Mouse (Mus musculus): ENCODE data around the gene Map3k5. TPM values are rescaled to one million over a fixed set of nuclear protein-coding genes. Genes with fewer than 3 reads are reported as not detected.

The Map3k5 gene
- polyA plus RNA-seq, 1 experiment from 2014 or later, result 14.8 TPM

DNA sequence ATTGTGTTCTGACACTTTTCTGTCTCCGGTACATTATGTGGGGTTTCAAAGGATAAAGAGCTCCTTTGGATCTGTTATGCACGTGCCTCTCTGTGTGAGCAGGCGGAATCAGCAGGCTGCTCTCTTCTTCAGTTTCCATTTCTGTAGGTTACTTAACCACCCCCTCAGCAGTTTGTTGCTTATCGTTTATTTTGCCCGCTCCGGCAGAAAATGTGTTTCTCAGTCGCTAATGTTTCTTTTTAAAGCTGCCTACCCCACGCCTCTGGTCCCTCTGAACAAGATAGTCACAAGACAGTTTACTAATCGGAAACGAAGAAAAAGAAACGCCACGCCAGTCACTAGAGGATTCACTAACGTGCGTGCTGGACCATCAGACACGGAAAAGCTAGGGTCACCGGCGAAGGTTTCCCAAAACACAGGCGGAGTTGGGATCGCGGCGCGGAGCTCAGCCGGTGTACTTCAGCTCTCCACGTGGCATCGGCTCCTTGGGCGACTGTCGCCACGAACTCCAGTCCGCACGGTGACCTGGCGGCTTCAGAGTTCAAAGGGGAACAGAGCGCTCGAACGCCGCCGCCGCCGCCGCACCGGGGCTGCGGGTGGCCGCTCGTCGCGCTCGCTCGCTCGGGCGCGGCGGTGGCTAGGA lies 214.0 kb downstream of the Map3k5 start, which contains the start of gene Map7:
TSS of gene Map7 (plus strand) at position 342 of the 643 bp plus-strand sequence.
- ATAC-seq, result no peak
- CTCF ChIA-PET, result interaction anchor here (0.8 to 3.0 kb wide), 6 partner anchors 10 to 140 kb away, joined by 3 to 11 read pairs (median 3); no protein-coding TSS in a partner anchor
- POLR2A ChIA-PET, result interaction anchor here (0.7 kb wide), 1 partner anchor 804 kb away, joined by 3 read pairs; the partner anchor contains the start of gene Ahi1
- in situ Hi-C loops (cut with MboI; ENCODE audit: low pct_unique_long_range_greater_than_20kb), result loop anchor here (10.0 kb wide), 1 partner anchor 787 kb away; no protein-coding TSS in a partner anchor
- no peak for TF ChIP-seq CTCF (IDR thresholded peaks at IDR 0.05)
- no peaks in the 10 kb centered on the region for H3K27me3 ChIP-seq
- no peak for DNase-seq (ENCODE audit: low read depth, low spot score)

DNA sequence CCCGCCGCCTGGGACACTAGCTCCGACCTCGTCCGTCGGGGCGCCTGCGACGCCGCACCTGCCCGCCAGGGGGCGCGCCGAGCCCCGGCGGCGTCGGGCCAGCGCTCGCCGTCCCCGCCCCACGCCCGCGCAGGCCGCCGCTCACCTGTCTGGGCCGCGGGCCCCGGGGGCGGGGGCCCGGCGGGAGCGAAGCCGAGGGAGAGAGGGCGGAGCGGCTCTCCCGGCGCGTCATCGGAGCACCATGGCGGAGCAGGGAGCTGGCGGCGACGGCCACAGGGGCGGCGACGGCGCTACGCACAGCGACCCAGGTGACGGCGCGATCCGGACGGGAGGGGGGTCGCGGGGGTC lies 214.5 kb downstream of the Map3k5 start:
- in situ Hi-C loops (cut with MboI; ENCODE audit: low pct_unique_long_range_greater_than_20kb), result loop anchor here (10.0 kb wide), 1 partner anchor 786 kb away; no protein-coding TSS in a partner anchor
- POLR2A ChIA-PET, result interaction anchor here (0.6 to 1.1 kb wide), 2 partner anchors 10 to 126 kb away, joined by 3 to 4 read pairs; no protein-coding TSS in a partner anchor
- DNase-seq (ENCODE audit: low read depth, low spot score) (no peak), ATAC-seq (peak; percentile 64)
- H3K27me3 ChIP-seq, result no peaks in the 10 kb centered on the region
- peak; percentile 72 for TF ChIP-seq CTCF (IDR thresholded peaks at IDR 0.05)
- CTCF ChIA-PET, result interaction anchor here (0.8 to 3.0 kb wide), 6 partner anchors 9 to 140 kb away, joined by 3 to 11 read pairs (median 3); no protein-coding TSS in a partner anchor

DNA sequence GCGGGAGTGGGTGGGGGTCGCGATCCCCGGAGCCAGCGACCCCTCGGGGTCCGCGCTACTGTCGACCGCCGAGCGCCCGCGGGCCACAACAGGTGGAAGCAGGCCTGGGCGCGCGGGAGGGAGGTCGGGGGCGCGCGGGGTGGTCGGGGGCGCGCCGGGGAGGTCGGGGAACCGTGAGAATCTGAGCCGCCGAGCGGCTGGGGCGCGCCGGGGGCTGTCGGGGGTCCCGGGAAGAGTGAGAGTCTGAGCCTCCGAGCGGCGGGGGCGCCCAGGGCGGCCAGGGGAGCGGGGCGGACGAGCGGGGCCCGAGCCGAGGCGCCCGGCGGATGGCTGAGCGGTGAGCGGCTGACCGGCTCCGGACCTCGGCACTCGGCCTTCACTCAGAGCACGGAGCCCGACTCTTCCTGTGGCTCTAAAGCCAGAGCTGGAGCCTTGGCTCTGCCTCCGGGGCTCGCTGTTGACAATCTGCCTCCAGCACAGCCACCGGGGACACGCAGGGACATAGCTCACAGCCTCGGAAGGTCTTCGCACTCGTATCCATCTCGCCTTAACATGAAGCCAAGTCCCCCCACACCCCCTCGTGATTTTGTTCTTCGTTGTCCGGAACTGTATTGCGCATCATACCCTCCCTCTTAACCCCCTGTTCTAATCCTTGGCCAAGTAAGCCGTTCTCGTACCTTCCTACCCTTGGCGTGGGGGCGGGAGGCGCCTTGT lies 215.0 kb downstream of the Map3k5 start:
- ATAC-seq (peak; percentile 70), DNase-seq (ENCODE audit: low read depth, low spot score) (no peak)
- ChIA-PET POLR2A (interaction anchor here (0.6 to 1.1 kb wide), 2 partner anchors 9 to 125 kb away, joined by 3 to 4 read pairs; no protein-coding TSS in a partner anchor), CTCF (interaction anchor here (1.0 to 3.0 kb wide), 4 partner anchors 12 to 148 kb away, joined by 3 to 11 read pairs (median 4); no protein-coding TSS in a partner anchor)
- H3K27me3 ChIP-seq, result no peaks in the 10 kb centered on the region
- no peak for TF ChIP-seq CTCF (IDR thresholded peaks at IDR 0.05)
- in situ Hi-C loops (cut with MboI; ENCODE audit: low pct_unique_long_range_greater_than_20kb), result loop anchor here (10.0 kb wide), 1 partner anchor 786 kb away; no protein-coding TSS in a partner anchor

DNA sequence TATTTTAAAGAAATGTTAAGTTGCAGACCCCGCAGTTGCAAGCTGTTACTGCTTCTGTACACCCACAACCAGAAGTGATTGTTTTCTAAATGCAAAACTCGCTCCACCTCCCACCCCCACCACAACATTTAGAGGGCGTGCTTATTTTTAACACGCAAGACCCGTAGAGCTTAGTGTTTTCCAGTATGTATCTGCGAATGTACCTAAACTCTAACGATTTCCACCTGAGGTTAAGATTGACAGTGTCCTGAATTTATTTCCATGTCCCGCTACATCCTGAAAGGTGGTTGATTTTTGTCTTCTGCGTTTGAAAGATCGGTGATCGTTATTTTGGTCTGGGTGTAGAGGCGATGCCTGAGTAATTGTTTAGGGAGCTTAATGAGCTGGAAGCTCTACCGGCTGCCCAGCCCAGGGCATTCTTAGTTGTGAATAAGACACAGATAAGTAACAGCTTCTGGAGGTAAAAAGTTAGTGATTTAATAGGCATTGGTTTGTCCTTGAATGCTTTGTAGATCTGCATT lies 215.6 kb downstream of the Map3k5 start:
- in situ Hi-C loops (cut with MboI; ENCODE audit: low pct_unique_long_range_greater_than_20kb), result loop anchor here (5.0 to 10.0 kb wide), 2 partner anchors 132 to 785 kb away; no protein-coding TSS in a partner anchor
- TF ChIP-seq CTCF (IDR thresholded peaks at IDR 0.05), result no peak
- ChIA-PET CTCF (interaction anchor here (1.0 to 3.0 kb wide), 4 partner anchors 13 to 147 kb away, joined by 3 to 11 read pairs (median 4); no protein-coding TSS in a partner anchor), POLR2A (interaction anchor here (1.1 kb wide), 1 partner anchor 8 kb away, joined by 3 read pairs; no protein-coding TSS in a partner anchor)
- ATAC-seq, result no peak
- no peaks in the 10 kb centered on the region for H3K27me3 ChIP-seq
- no peak for DNase-seq (ENCODE audit: low read depth, low spot score)

DNA sequence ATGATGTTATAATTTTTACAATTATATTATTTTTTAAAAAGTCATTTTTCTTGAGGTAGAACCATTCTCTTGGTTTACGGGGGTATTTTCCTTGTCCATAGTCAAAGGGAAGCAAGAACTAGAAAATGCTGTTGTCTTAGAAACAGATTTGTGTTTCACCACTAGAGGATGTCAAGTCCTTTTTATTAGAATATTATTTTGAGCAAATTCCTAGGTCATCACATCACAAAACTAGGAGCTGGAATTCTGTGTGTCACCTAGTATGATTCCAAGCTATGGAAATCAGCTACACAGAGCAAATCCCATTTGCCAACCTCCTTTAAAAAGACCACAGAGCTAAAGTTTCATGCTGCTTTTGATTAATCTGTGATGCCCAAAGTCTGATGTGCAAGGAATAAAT lies 217.9 kb downstream of the Map3k5 start:
- DNase-seq (ENCODE audit: low read depth, low spot score) (no peak), ATAC-seq (no peak)
- ChIA-PET CTCF (interaction anchor here (0.9 to 2.5 kb wide), 7 partner anchors 12 to 136 kb away, joined by 3 to 12 read pairs (median 4); no protein-coding TSS in a partner anchor), POLR2A (no interaction called here)
- in situ Hi-C loops (cut with MboI; ENCODE audit: low pct_unique_long_range_greater_than_20kb), result loop anchor here (5.0 kb wide), 1 partner anchor 130 kb away; no protein-coding TSS in a partner anchor
- TF ChIP-seq CTCF (IDR thresholded peaks at IDR 0.05), result peak; percentile 55
- H3K27me3 ChIP-seq, result no peaks in the 10 kb centered on the region

DNA sequence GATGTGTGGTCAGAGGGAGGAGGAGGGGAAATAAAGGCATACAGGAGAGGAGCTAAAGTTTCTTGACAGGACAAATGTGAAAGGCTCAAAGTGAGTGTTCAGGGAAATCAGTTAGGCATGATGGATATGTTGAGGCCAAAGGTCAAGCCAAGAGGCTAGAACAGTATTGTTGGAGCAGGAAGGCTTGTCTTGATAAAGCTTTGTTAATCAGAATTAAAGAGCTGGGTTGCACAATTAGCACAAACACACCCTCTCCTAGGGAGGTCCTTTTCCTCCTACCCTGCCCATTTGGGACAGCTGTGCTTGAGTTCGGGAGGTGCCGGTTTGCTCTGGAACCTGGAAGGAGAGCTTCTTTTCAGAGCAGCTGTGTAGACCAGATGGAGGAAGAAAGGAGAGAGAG lies 219.2 kb downstream of the Map3k5 start:
- in situ Hi-C loops (cut with MboI; ENCODE audit: low pct_unique_long_range_greater_than_20kb), result loop anchor here (5.0 kb wide), 1 partner anchor 129 kb away; no protein-coding TSS in a partner anchor
- DNase-seq (ENCODE audit: low read depth, low spot score) (no peak), ATAC-seq (no peak)
- no peak for TF ChIP-seq CTCF (IDR thresholded peaks at IDR 0.05)
- ChIA-PET CTCF (interaction anchor here (1.4 to 2.5 kb wide), 5 partner anchors 11 to 135 kb away, joined by 4 to 12 read pairs (median 6); no protein-coding TSS in a partner anchor), POLR2A (no interaction called here)
- no peaks in the 10 kb centered on the region for H3K27me3 ChIP-seq

DNA sequence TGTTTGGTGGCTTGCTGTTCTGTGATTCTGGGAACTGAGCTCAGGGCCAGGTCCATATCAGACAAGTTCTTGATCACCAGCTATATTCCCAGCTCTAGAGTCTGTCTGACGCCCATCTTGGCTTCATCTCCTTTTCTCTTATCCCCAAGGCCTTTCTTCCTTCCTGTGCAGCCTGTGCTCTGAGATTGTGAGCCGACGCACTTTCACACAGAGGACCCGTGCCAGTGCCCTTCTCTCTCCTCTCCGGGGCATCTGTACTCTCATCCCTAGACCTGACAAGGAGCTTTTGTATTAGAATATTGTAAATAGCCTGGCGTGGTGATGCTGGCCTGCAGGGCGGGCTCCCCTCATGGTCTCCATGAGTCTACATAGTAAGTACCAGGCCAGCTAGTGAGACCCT lies 221.1 kb downstream of the Map3k5 start:
- H3K27me3 ChIP-seq, result no peaks in the 10 kb centered on the region
- no peak for TF ChIP-seq CTCF (IDR thresholded peaks at IDR 0.05)
- ATAC-seq (no peak), DNase-seq (ENCODE audit: low read depth, low spot score) (no peak)
- ChIA-PET CTCF (interaction anchor here (0.9 kb wide), 1 partner anchor 48 kb away, joined by 3 read pairs; no protein-coding TSS in a partner anchor), POLR2A (no interaction called here)
- in situ Hi-C loops (cut with MboI; ENCODE audit: low pct_unique_long_range_greater_than_20kb), result no loop called here

DNA sequence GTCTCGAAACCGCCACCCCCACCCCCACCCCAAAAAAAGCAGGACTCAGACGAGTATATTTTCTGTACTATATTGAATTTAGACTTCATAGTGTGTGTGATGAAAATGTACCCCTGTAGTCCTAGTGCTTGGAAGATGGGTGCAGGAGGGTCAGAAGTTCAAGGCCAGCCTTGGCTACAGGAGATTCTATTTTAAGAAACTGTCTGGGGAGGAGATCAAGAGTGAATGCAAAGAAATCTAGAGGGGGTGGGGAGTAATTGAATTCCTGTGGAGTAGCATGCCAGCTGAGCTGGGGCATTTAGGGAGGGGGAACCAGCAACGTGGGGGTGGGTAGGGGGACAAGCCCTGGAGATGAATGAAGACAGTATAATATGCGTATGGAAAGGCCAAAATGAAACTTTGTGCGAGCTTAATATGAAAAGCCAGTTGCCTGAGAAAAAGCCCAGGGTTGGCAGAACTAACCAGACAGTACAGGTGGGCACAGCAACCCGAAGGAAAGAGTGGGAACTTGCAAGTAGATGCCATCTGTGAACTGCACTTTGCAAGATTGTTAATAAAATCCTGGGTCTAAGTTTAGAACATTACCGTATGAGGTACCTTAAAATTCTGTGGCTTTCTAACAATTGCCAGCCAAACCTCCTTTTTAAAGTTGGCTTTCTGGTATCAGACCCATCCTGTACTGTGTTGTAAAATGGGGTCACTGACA lies 222.9 kb downstream of the Map3k5 start:
- ATAC-seq (no peak), DNase-seq (ENCODE audit: low read depth, low spot score) (no peak)
- ChIA-PET CTCF (interaction anchor here (0.7 kb wide), 1 partner anchor 9 kb away, joined by 3 read pairs; the partner anchor contains the start of gene Map7), POLR2A (interaction anchor here (1.5 kb wide), 1 partner anchor 8 kb away, joined by 3 read pairs; no protein-coding TSS in a partner anchor)
- TF ChIP-seq CTCF (IDR thresholded peaks at IDR 0.05), result no peak
- no peaks in the 10 kb centered on the region for H3K27me3 ChIP-seq
- in situ Hi-C loops (cut with MboI; ENCODE audit: low pct_unique_long_range_greater_than_20kb), result no loop called here

DNA sequence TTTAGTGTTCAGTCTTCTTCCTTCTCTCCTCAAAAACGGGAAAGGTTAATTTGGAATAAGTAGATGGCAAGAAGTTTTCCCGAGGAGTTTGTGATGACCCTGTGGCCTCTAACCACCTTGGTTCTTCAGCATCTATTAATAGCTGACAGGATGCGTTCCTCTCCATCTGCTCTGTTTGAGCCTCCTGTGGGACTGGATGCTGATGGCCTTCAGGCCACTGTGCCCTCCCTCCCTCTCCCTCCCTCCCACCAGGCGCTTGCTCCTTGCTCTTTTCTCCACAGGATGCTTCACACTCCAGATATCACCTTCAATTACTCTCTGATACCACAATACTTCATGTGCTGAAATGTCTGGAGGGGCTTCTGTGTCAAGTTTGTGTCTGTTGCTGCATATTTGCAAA lies 224.5 kb downstream of the Map3k5 start:
- ATAC-seq, result no peak
- ChIA-PET CTCF (no interaction called here), POLR2A (interaction anchor here (1.5 kb wide), 1 partner anchor 9 kb away, joined by 3 read pairs; no protein-coding TSS in a partner anchor)
- in situ Hi-C loops (cut with MboI; ENCODE audit: low pct_unique_long_range_greater_than_20kb), result no loop called here
- DNase-seq (ENCODE audit: low read depth, low spot score), result no peak
- TF ChIP-seq CTCF (IDR thresholded peaks at IDR 0.05), result no peak
- H3K27me3 ChIP-seq, result no peaks in the 10 kb centered on the region
